Mouse (Mus musculus) heart, embryonic 16.5 days (tissue): ENCODE measurements around the gene Inpp5a. TPM values are rescaled to one million over a fixed set of nuclear protein-coding genes. Genes with fewer than 3 reads are reported as not detected.

Experiments used
- ATAC-seq: fragments of 200-750 bp; cut with Nextera tagmentation; replicated peaks from 2 replicates; pipeline ENCODE4 v1.8.0; 2017; ENCODE audit warnings: moderate number of reproducible peaks; ENCODE audit not compliant: insufficient read depth, low FRiP score; ENCODE audit errors: extremely low read depth
- H3K27ac ChIP-seq: fragments of 300-500 bp; sonication (generic); 2 replicates; pipeline ENCODE4 v1.5.1; 2014; ENCODE audit warnings: mild to moderate bottlenecking, low read length, control low read depth, moderate library complexity
- H3K27me3 ChIP-seq: fragments of 300-500 bp; sonication (generic); 2 replicates; pipeline ENCODE4 v1.6.1; 2014; ENCODE audit warnings: low read length, mixed read lengths; ENCODE audit not compliant: control insufficient read depth, insufficient read depth
- H3K36me3 ChIP-seq: fragments of 300-500 bp; sonication (generic); 2 replicates; pipeline ENCODE4 v1.6.1; 2014; ENCODE audit not compliant: control insufficient read depth, insufficient read depth
- H3K4me1 ChIP-seq: fragments of 300-500 bp; sonication (generic); 2 replicates; pipeline ENCODE4 v1.6.1; 2014; ENCODE audit warnings: low read length, mixed read lengths; ENCODE audit not compliant: control insufficient read depth, insufficient read depth
- H3K4me2 ChIP-seq: fragments of 300-500 bp; sonication (generic); 2 replicates; pipeline ENCODE4 v1.6.1; 2014; ENCODE audit warnings: low read depth, mild to moderate bottlenecking, control low read depth, low read length
- H3K4me3 ChIP-seq: fragments of 300-500 bp; sonication (generic); 2 replicates; pipeline ENCODE4 v1.5.1; 2014; ENCODE audit warnings: mild to moderate bottlenecking, control low read depth, low read length
- H3K9ac ChIP-seq: fragments of 300-500 bp; sonication (generic); 2 replicates; pipeline ENCODE4 v1.6.1; 2014; ENCODE audit warnings: low read length, control low read depth
- H3K9me3 ChIP-seq: fragments of 300-500 bp; sonication (generic); replicated peaks from 2 replicates; pipeline ENCODE4 v1.6.1; 2016; ENCODE audit warnings: low read length; ENCODE audit not compliant: control insufficient read depth
- WGBS: fragments of 180-500 bp; shearing (Covaris S2); extraction: QIAGEN DNeasy Blood & Tissue Kit; methylation state at CpG from one replicate; pipeline ENCODE4 v1.1.7; 2014; 5-methylcytosine and 5-hydroxymethylcytosine counted together
- polyA plus RNA-seq: library from polyadenylated mRNA; unstranded; fragments of >200 nt; fragmentation: Nextera tagmentation; extraction: Ambion mirVana; gene quantifications from 2 replicates; pipeline ENCODE4 v1.2.1, GENCODE M21; 2015

The Inpp5a gene
- polyA plus RNA-seq, 1 experiment from 2014 or later, result 47.4 TPM

DNA sequence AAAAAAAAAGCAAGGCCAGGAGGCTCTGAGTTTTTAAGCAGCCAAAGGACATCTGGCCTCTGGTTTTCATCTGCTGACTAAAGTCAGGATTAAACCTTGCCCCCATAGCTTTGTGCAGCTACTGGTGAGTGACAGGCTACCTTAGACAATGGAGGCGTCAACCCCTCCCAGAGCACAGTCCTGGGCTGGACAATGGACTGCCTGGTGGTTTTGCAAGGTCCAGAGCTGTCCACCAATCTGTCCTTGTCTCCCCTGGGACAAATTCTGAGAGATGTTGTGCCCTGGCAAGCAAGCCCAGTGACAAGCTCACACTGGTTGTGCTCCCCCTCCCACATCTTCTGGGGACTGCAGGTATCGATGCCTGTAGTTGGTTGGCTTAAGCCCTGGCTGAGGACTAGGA, 162.6 kb downstream of the Inpp5a start:
- Histone ChIP-seq H3K27ac (no peak overlapping the region), H3K4me3 (no peak overlapping the region), H3K4me2 (no peak overlapping the region), H3K4me1 (peaks cover 3% of the 10 kb centered on the region; the same call in 1 of the 2 replicates), H3K9me3 (no peaks in the 10 kb centered on the region), H3K36me3 (no peaks in the 10 kb centered on the region), H3K27me3 (no peaks in the 10 kb centered on the region), H3K9ac (no peak overlapping the region)
- 76% methylated on average over 2 of the region's 2 CpGs for WGBS
- no peak for ATAC-seq

GRCm38 (mm10) chr7:139556331-139556730, 167.4 kb downstream of the Inpp5a start:
- WGBS, result 58% methylated on average over 5 of the region's 5 CpGs
- peaks cover 3% of the 10 kb centered on the region for H3K36me3 ChIP-seq
- no peak overlapping the region for H3K9ac ChIP-seq
- H3K9me3 ChIP-seq, result no peaks in the 10 kb centered on the region
- no peaks in the 10 kb centered on the region for H3K27me3 ChIP-seq
- H3K4me3 ChIP-seq, result no peak overlapping the region
- H3K4me2 ChIP-seq, result no peak overlapping the region
- H3K4me1 ChIP-seq, result peaks cover 3% of the 10 kb centered on the region; the same call in 1 of the 2 replicates
- no peak for ATAC-seq
- H3K27ac ChIP-seq, result no peak overlapping the region

DNA sequence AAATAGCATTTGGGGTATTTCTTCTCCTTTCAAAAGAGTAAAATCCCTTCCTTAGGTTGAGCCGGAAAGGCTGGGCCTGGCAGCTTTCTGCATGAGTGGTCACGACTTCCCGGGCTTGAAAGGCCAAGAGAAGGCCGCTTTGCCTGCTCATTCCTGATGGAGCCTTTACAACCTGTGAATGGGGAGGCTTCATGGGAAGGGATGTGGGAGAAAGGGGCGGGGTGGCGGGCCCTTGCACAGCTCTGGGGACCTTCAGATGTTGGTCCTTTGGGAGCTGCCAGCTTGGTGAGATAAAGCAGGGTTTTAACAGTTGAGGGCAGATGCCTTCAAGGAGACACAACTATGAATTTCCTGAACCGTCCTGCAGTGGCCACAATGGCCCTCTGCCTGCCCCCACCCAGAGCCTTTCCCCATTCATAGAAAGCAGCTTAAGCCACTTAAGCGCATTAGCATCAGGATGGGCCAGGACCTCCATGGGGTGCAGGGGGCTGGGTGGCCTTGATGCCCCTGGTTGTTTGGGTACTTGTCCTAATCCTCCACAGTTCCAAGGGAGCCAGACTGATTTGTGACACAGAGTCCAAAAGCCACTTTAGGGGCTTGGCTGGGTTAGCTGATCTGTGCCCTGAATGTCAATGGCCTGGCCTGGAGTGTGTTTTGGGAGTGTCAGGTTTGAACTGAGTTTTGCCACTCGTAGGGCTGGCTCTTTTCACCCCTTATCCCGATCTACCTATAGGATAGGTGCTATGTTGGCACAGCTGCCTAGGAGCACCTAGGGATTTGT, 168.0 kb downstream of the Inpp5a start:
- no peak overlapping the region for H3K4me3 ChIP-seq
- H3K9me3 ChIP-seq, result no peaks in the 10 kb centered on the region
- no peak overlapping the region for H3K9ac ChIP-seq
- no peaks in the 10 kb centered on the region for H3K27me3 ChIP-seq
- peaks cover 5% of the 10 kb centered on the region for H3K36me3 ChIP-seq
- H3K27ac ChIP-seq, result no peak overlapping the region
- ATAC-seq, result no peak
- H3K4me2 ChIP-seq, result no peak overlapping the region
- WGBS, result 56% methylated on average over 10 of the region's 10 CpGs
- H3K4me1 ChIP-seq, result peaks cover 3% of the 10 kb centered on the region; the same call in 1 of the 2 replicates

GRCm38 (mm10) chr7:139559659-139560058, 170.8 kb downstream of the Inpp5a start:
- Histone ChIP-seq H3K27ac (no peak overlapping the region), H3K4me1 (peaks cover 20% of the 10 kb centered on the region), H3K4me2 (no peak overlapping the region), H3K36me3 (peaks cover 12% of the 10 kb centered on the region), H3K27me3 (no peaks in the 10 kb centered on the region), H3K9ac (no peak overlapping the region), H3K9me3 (no peaks in the 10 kb centered on the region), H3K4me3 (no peak overlapping the region)
- ATAC-seq, result no peak
- 94% methylated on average over 10 of the region's 10 CpGs for WGBS

DNA sequence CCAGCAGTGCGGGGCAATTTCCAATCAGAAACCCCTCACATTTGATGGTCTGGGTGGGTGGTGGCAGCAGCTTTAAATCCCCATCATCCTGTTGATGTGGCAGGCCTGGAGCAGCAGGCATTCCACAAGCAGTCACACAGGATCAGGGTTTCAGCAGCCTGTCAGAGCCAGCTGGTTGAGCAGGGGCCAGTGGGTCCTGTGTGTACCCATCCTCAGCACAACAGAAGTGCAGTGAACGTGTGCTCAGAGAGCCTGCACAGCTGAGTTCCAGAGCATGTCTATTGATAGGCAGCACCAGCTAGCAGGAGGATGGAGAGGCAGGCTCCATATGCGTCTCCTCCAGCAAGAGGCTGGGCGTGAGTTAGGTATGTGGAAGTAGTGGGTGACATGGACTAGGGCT, 174.5 kb downstream of the Inpp5a start:
- Histone ChIP-seq H3K4me2 (no peak overlapping the region), H3K4me3 (no peak overlapping the region), H3K9ac (no peak overlapping the region), H3K27me3 (no peaks in the 10 kb centered on the region), H3K27ac (no peak overlapping the region), H3K4me1 (peaks cover 17% of the 10 kb centered on the region), H3K36me3 (peaks cover 29% of the 10 kb centered on the region), H3K9me3 (no peaks in the 10 kb centered on the region)
- no peak for ATAC-seq
- 55% methylated on average over 4 of the region's 4 CpGs for WGBS

DNA sequence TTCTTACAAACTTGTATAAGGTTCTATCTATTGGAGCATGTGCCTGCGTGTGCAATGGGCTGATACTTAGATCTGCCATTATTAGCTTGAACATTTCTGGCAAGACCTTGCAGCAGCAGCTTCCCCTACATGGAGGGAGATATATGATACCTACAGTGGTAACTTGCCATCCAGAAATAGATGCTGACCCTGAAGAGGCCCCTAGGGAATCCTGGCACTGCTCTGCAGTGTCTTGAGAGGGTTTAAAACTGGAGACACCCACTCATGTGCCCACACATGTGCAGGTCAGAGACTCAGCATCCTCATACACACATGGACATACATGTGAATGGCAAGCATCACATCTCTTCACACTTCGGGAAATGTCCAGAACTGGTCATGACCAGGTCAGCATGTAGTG, 175.3 kb downstream of the Inpp5a start:
- WGBS, result 77% methylated on average over 2 of the region's 2 CpGs
- Histone ChIP-seq H3K4me3 (no peak overlapping the region), H3K4me2 (no peak overlapping the region), H3K27ac (no peak overlapping the region), H3K9ac (no peak overlapping the region), H3K4me1 (peaks cover 17% of the 10 kb centered on the region), H3K27me3 (no peaks in the 10 kb centered on the region), H3K9me3 (no peaks in the 10 kb centered on the region), H3K36me3 (peaks cover 29% of the 10 kb centered on the region)
- peak; percentile 44; the same call in 1 of the 2 replicates for ATAC-seq

GRCm38 (mm10) chr7:139565998-139566397, 177.1 kb downstream of the Inpp5a start:
- WGBS, result 64% methylated on average over 6 of the region's 6 CpGs

DNA sequence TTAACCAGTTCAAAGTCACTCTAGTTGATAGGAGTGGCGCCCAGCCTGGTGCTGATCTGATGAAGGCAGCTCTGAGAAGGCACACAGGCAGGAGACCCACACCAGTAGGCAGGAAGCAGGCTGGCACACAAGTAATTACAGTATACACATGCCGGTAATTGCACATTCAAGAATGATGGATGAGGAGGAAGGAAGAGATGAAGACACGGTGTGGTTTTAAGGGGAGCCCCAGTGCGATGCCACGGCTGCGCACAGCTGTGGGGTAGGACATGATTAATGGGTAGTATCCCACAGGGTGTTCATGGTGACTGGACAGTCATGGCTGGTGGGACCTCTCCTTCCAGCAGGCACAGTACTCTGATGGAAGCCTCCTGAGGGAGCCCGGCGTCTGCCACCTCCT, 177.6 kb downstream of the Inpp5a start:
- Histone ChIP-seq H3K36me3 (peaks cover 26% of the 10 kb centered on the region), H3K4me3 (no peak overlapping the region), H3K9ac (no peak overlapping the region), H3K27ac (no peak overlapping the region), H3K9me3 (no peaks in the 10 kb centered on the region), H3K4me1 (peaks cover 17% of the 10 kb centered on the region), H3K4me2 (no peak overlapping the region), H3K27me3 (no peaks in the 10 kb centered on the region)
- 85% methylated on average over 8 of the region's 8 CpGs for WGBS
- ATAC-seq, result no peak

More at GRCm38 (mm10) chr7:139565998-139566397, 177.1 kb downstream of the Inpp5a start:
- no peak for ATAC-seq
- Histone ChIP-seq H3K9ac (no peak overlapping the region), H3K27me3 (no peaks in the 10 kb centered on the region), H3K4me1 (peaks cover 17% of the 10 kb centered on the region), H3K27ac (no peak overlapping the region), H3K9me3 (no peaks in the 10 kb centered on the region), H3K4me2 (no peak overlapping the region), H3K36me3 (peaks cover 26% of the 10 kb centered on the region), H3K4me3 (no peak overlapping the region)

- no peak for ATAC-seq
Measured at GRCm38 (mm10) chr7:139570788-139571187, 181.9 kb downstream of the Inpp5a start.

More at GRCm38 (mm10) chr7:139570788-139571187, 181.9 kb downstream of the Inpp5a start:
- WGBS, result 92% methylated on average over 5 of the region's 5 CpGs
- Histone ChIP-seq H3K9ac (no peak overlapping the region), H3K9me3 (no peaks in the 10 kb centered on the region), H3K27ac (no peak overlapping the region), H3K36me3 (peaks cover 24% of the 10 kb centered on the region), H3K4me1 (no peaks in the 10 kb centered on the region), H3K27me3 (no peaks in the 10 kb centered on the region), H3K4me3 (no peak overlapping the region), H3K4me2 (no peak overlapping the region)
